Mouse (Mus musculus) ovary, postnatal 10 days (tissue): ENCODE results near the gene Unc13b.

Experiments used
- DNase-seq: peaks from one replicate; pipeline ENCODE4 v3.0.0; 2022; ENCODE audit warnings: low spot score

Unc13b gene

GRCm38 (mm10) chr4:43037860-43038566 is 20.7 kb upstream of the Unc13b start:
- DNase-seq, result no peak

- no peak for DNase-seq
Measured at GRCm38 (mm10) chr4:43038567-43039495, 19.9 kb upstream of the Unc13b start.

GRCm38 (mm10) chr4:43039609-43040008 is 19.1 kb upstream of the Unc13b start:
- DNase-seq, result no peak

- DNase-seq, result peak; percentile 71
Measured at GRCm38 (mm10) chr4:43040114-43040572, 18.6 kb upstream of the Unc13b start.

- no peak for DNase-seq
Measured at GRCm38 (mm10) chr4:43040881-43041547, 17.7 kb upstream of the Unc13b start.

GRCm38 (mm10) chr4:43043644-43044357 is 15.0 kb upstream of the Unc13b start:
- no peak for DNase-seq

GRCm38 (mm10) chr4:43044673-43045072 is 14.1 kb upstream of the Unc13b start:
- DNase-seq, result no peak

- no peak for DNase-seq
Measured at GRCm38 (mm10) chr4:43045285-43045658, 13.5 kb upstream of the Unc13b start.

GRCm38 (mm10) chr4:43045659-43046302 is 13.0 kb upstream of the Unc13b start, which contains the start of gene Fam214b:
Fam214b (minus strand) TSS chr4:43046220.
- DNase-seq, result peak; percentile 93

- no peak for DNase-seq
Measured at GRCm38 (mm10) chr4:43046607-43047006, 12.1 kb upstream of the Unc13b start.

- DNase-seq, result no peak
Measured at GRCm38 (mm10) chr4:43047231-43047630, 11.5 kb upstream of the Unc13b start.

GRCm38 (mm10) chr4:43052627-43053026 is 6.1 kb upstream of the Unc13b start:
- no peak for DNase-seq

GRCm38 (mm10) chr4:43057654-43058053 is 1.1 kb upstream of the Unc13b start:
- DNase-seq, result no peak

- DNase-seq, result no peak
Measured at GRCm38 (mm10) chr4:43058392-43058752, 381 bp upstream of the Unc13b start.

GRCm38 (mm10) chr4:43059697-43060096 is 944 bp downstream of the Unc13b start:
- DNase-seq, result no peak

- no peak for DNase-seq
Measured at GRCm38 (mm10) chr4:43060286-43060685, 1.5 kb downstream of the Unc13b start.

GRCm38 (mm10) chr4:43065471-43065870 is 6.7 kb downstream of the Unc13b start:
- no peak for DNase-seq

- DNase-seq, result no peak
Measured at GRCm38 (mm10) chr4:43074923-43075322, 16.2 kb downstream of the Unc13b start.

- no peak for DNase-seq
Measured at GRCm38 (mm10) chr4:43078071-43078718, 19.4 kb downstream of the Unc13b start.

GRCm38 (mm10) chr4:43082458-43082857 is 23.7 kb downstream of the Unc13b start:
- no peak for DNase-seq

- DNase-seq, result no peak
Measured at GRCm38 (mm10) chr4:43089950-43090349, 31.2 kb downstream of the Unc13b start.
